Mouse (Mus musculus) brain, embryonic 18.5 days (tissue): ENCODE results near the gene 9430097D07Rik.

Experiments
- DNase-seq: peaks from one replicate; pipeline ENCODE4 v3.0.0-alpha.2; 2012; ENCODE audit warnings: low read depth, low spot score

The 9430097D07Rik gene

GRCm38 (mm10) chr2:32575586-32576160 lies at the start of gene 9430097D07Rik:
Gene 9430097D07Rik (minus strand): TSS chr2:32575684.
- no peak for DNase-seq

GRCm38 (mm10) chr2:32624111-32624748 lies 48.7 kb upstream of the 9430097D07Rik start:
- no peak for DNase-seq

GRCm38 (mm10) chr2:32621517-32621859 lies 46.0 kb upstream of the 9430097D07Rik start, which contains the start of gene Ak1:
Gene Ak1 (plus strand): TSS chr2:32621758.
- DNase-seq = no peak

GRCm38 (mm10) chr2:32620682-32621516 lies 45.4 kb upstream of the 9430097D07Rik start:
- DNase-seq = no peak

GRCm38 (mm10) chr2:32618051-32618450 lies 42.6 kb upstream of the 9430097D07Rik start:
- no peak for DNase-seq

GRCm38 (mm10) chr2:32617601-32618000 lies 42.1 kb upstream of the 9430097D07Rik start:
- no peak for DNase-seq

- DNase-seq = no peak
Observed at GRCm38 (mm10) chr2:32617109-32617508, 41.6 kb upstream of the 9430097D07Rik start.

GRCm38 (mm10) chr2:32612274-32612673 lies 36.8 kb upstream of the 9430097D07Rik start:
- no peak for DNase-seq

GRCm38 (mm10) chr2:32610610-32611229 lies 35.2 kb upstream of the 9430097D07Rik start:
- DNase-seq = no peak

- no peak for DNase-seq
Observed at GRCm38 (mm10) chr2:32608778-32609435, 33.4 kb upstream of the 9430097D07Rik start.

GRCm38 (mm10) chr2:32608141-32608777 lies 32.8 kb upstream of the 9430097D07Rik start:
- DNase-seq = no peak

GRCm38 (mm10) chr2:32607262-32607947 lies 31.9 kb upstream of the 9430097D07Rik start:
- DNase-seq = no peak

GRCm38 (mm10) chr2:32606161-32607142 lies 31.0 kb upstream of the 9430097D07Rik start:
- DNase-seq = no peak

- DNase-seq = no peak
Observed at GRCm38 (mm10) chr2:32604631-32605030, 29.1 kb upstream of the 9430097D07Rik start.

GRCm38 (mm10) chr2:32602600-32603054 lies 27.1 kb upstream of the 9430097D07Rik start:
- no peak for DNase-seq

GRCm38 (mm10) chr2:32601417-32602065 lies 26.1 kb upstream of the 9430097D07Rik start:
- DNase-seq = no peak

GRCm38 (mm10) chr2:32599409-32599808 lies 23.9 kb upstream of the 9430097D07Rik start, which contains the start of gene St6galnac6:
Gene St6galnac6 (plus strand): TSS chr2:32599709.
- no peak for DNase-seq

GRCm38 (mm10) chr2:32598506-32598905 lies 23.0 kb upstream of the 9430097D07Rik start:
- DNase-seq = no peak

- no peak for DNase-seq
Observed at GRCm38 (mm10) chr2:32597699-32598098, 22.2 kb upstream of the 9430097D07Rik start.
